Mouse (Mus musculus): ENCODE data around the gene Tmem263.

Tmem263 gene

GRCm38 (mm10) chr10:85102247-85103084, at the start of gene Tmem263, which contains the start of gene Fhl4:
Tmem263 (plus strand) TSS chr10:85102627.
Fhl4 (minus strand) TSS chr10:85102495.
- DNase-seq: peak; percentile 95

GRCm38 (mm10) chr10:85054876-85055275, 47.6 kb upstream of the Tmem263 start:
- no peak for DNase-seq

- DNase-seq: no peak
These were observed 30.7 kb upstream of the Tmem263 start for GRCm38 (mm10) chr10:85071605-85072152.

GRCm38 (mm10) chr10:85101841-85102240, 586 bp upstream of the Tmem263 start:
- DNase-seq: peak; percentile 45

- peak; percentile 39 for DNase-seq
These were observed 858 bp downstream of the Tmem263 start for GRCm38 (mm10) chr10:85103085-85103885.

GRCm38 (mm10) chr10:85114409-85114808, 12.0 kb downstream of the Tmem263 start:
- DNase-seq: no peak

- DNase-seq: no peak
These were observed 22.8 kb downstream of the Tmem263 start for GRCm38 (mm10) chr10:85125184-85125583.

GRCm38 (mm10) chr10:85127395-85128287, 25.2 kb downstream of the Tmem263 start, which contains the start of gene Mterf2:
Mterf2 (minus strand) TSS chr10:85128027.
- peak; percentile 94 for DNase-seq

- DNase-seq: peak; percentile 62
These were observed 26.0 kb downstream of the Tmem263 start for GRCm38 (mm10) chr10:85128453-85128852.

- no peak for DNase-seq
These were observed 34.1 kb downstream of the Tmem263 start for GRCm38 (mm10) chr10:85136573-85136972.

- DNase-seq: peak; percentile 6
These were observed 39.0 kb downstream of the Tmem263 start for GRCm38 (mm10) chr10:85141465-85141864.

- DNase-seq: no peak
These were observed 43.9 kb downstream of the Tmem263 start for GRCm38 (mm10) chr10:85146282-85146681.

GRCm38 (mm10) chr10:85149226-85149625, 46.8 kb downstream of the Tmem263 start:
- DNase-seq: no peak

- peak; percentile 79 for DNase-seq
These were observed 51.8 kb downstream of the Tmem263 start for GRCm38 (mm10) chr10:85154195-85154594.

- DNase-seq: no peak
These were observed 55.0 kb downstream of the Tmem263 start for GRCm38 (mm10) chr10:85157451-85157850.

- DNase-seq: no peak
These were observed 57.7 kb downstream of the Tmem263 start for GRCm38 (mm10) chr10:85159989-85160619.

- no peak for DNase-seq
These were observed 59.4 kb downstream of the Tmem263 start for GRCm38 (mm10) chr10:85161745-85162351.

- no peak for DNase-seq
These were observed 62.4 kb downstream of the Tmem263 start for GRCm38 (mm10) chr10:85164791-85165190.

- DNase-seq: no peak
These were observed 62.9 kb downstream of the Tmem263 start for GRCm38 (mm10) chr10:85165306-85165705.
